9 mouse cellular contexts compared by ENCODE assay signal in the genomic region with DNA sequence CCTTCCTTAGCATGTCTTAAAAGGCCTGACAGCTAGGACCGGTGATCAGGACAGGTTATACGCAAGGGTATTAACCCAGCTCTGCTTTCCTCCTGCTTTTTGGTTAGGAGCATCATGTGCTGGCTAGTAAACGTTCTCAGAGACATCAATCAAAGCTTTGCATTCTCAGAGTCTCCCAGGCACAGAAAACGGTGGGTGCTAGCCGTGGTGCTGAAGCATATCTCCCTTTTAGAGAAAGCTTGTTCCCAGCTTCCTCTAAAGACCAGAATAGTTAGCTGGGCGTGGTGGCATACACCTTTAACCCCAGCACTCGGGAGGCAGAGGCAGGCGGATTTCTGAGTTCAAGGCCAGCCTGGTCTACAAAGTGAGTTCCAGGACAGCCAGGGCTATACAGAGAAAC. TPM values are rescaled to one million over a fixed set of nuclear protein-coding genes. Genes with fewer than 3 reads are reported as not detected.
DNase-seq lines count a peak whose midpoint lies in the region; ATAC-seq lines count a peak whose summit lies in the region.
"Had no signal": no experiment of that assay in that cellular context is flagged by ENCODE, and none has a peak within 500 bp of the region (broad histone marks: within the 10 kb centered on the region; RNA-seq: fewer than 3 reads in every experiment).

No protein-coding gene starts in this region.

- no peak overlapping the region for H3K27ac ChIP-seq in neural tube, embryonic 15.5 days (replicated peaks)
- H3K27ac ChIP-seq in embryonic facial prominence, embryonic 14.5 days (replicated peaks; ENCODE audit: low read depth, low read length), result no peak overlapping the region
- H3K27ac ChIP-seq: midbrain, embryonic 12.5 days had no signal

- no peaks in the 10 kb centered on the region for H3K36me3 ChIP-seq in neural tube, embryonic 15.5 days
- no peaks in the 10 kb centered on the region for H3K36me3 ChIP-seq in embryonic facial prominence, embryonic 14.5 days (ENCODE audit: control insufficient read depth, insufficient read depth, low read length)
- H3K36me3 ChIP-seq: midbrain, embryonic 12.5 days had no signal

- H3K4me2 ChIP-seq in neural tube, embryonic 15.5 days, result no peak overlapping the region
- H3K4me2 ChIP-seq in embryonic facial prominence, embryonic 14.5 days (ENCODE audit: low read depth, low read length), result no peak overlapping the region
- H3K4me2 ChIP-seq: midbrain, embryonic 12.5 days had no signal

- peaks cover 3% of the 10 kb centered on the region; the same call in 1 of the 2 replicates for H3K27me3 ChIP-seq in neural tube, embryonic 15.5 days (replicated peaks)
- H3K27me3 ChIP-seq in embryonic facial prominence, embryonic 14.5 days (replicated peaks; ENCODE audit: control insufficient read depth, insufficient read depth, low read length), result peaks cover 5% of the 10 kb centered on the region; the same call in 1 of the 2 replicates

- H3K9me3 ChIP-seq in neural tube, embryonic 15.5 days (replicated peaks), result no peaks in the 10 kb centered on the region
- no peaks in the 10 kb centered on the region for H3K9me3 ChIP-seq in embryonic facial prominence, embryonic 14.5 days (ENCODE audit: control insufficient read depth, low read length)
- H3K9me3 ChIP-seq: midbrain, embryonic 12.5 days had no signal

- no peak for ATAC-seq in neural tube, embryonic 15.5 days (ENCODE audit: low FRiP score)
- ATAC-seq in embryonic facial prominence, embryonic 14.5 days (ENCODE audit: low read depth), result no peak
- ATAC-seq in erythroid progenitor cell, adult 5-6 weeks (replicated peaks; ENCODE audit: low FRiP score, poor library complexity, severe bottlenecking), result no peak

- no peak overlapping the region for H3K9ac ChIP-seq in neural tube, embryonic 15.5 days (replicated peaks)
- no peak overlapping the region for H3K9ac ChIP-seq in embryonic facial prominence, embryonic 14.5 days (ENCODE audit: low read depth, low read length)
- H3K9ac ChIP-seq: midbrain, embryonic 12.5 days had no signal

- peaks cover 13% of the 10 kb centered on the region for H3K4me1 ChIP-seq in neural tube, embryonic 15.5 days
- H3K4me1 ChIP-seq in embryonic facial prominence, embryonic 14.5 days (ENCODE audit: control insufficient read depth, insufficient read depth, low read length), result no peaks in the 10 kb centered on the region

- no peak overlapping the region for H3K4me3 ChIP-seq in neural tube, embryonic 15.5 days (replicated peaks)
- H3K4me3 ChIP-seq in embryonic facial prominence, embryonic 14.5 days (ENCODE audit: low read depth, low read length), result no peak overlapping the region
- H3K4me3 ChIP-seq: midbrain, embryonic 12.5 days had no signal

- 44% methylated on average over 8 of the region's 8 CpGs for WGBS in neural tube, embryonic 15.5 days
- WGBS in embryonic facial prominence, embryonic 14.5 days, result 16% methylated on average over 8 of the region's 8 CpGs

- peak; percentile 22 for DNase-seq in gastrocnemius, postnatal 10 days
- DNase-seq in gastrocnemius, adult 18-20 months (ENCODE audit: low spot score), result no peak
- DNase-seq in neural tube, embryonic 10.5 days (ENCODE audit: extremely low spot score, low spot score), result peak; percentile 50
- peak; percentile 74 for DNase-seq in embryonic facial prominence, embryonic 14.5 days (ENCODE audit: low spot score)
- peak; percentile 28 for DNase-seq in thymus, postnatal 14 days
- DNase-seq in layer of hippocampus, adult 9-10 months (ENCODE audit: low spot score), result no peak

RNA-seq across cellular contexts. Expression of a gene that starts 12.3 kb away (rescaled TPM):
- not detected for total RNA-seq in gastrocnemius, postnatal 10 days (2021)
- total RNA-seq in gastrocnemius, adult 18-20 months (2021), result not detected
- 2.3 and 3.2 TPM in 2 replicates for polyA plus RNA-seq in neural tube, embryonic 15.5 days (2015; fragmentation: Nextera tagmentation; extraction: Ambion mirVana)
- 3.4 and 4.4 TPM in 2 replicates for polyA plus RNA-seq in embryonic facial prominence, embryonic 14.5 days (2014; fragmentation: Nextera tagmentation; extraction: Ambion mirVana)
- total RNA-seq in erythroid progenitor cell, adult 5-6 weeks (2015; ENCODE audit: low replicate concordance), result not detected in 2 replicates
- not detected in 2 replicates for total RNA-seq in erythroid progenitor cell, adult 5-6 weeks (2017; ENCODE audit: low replicate concordance)

Comparison
In these comparisons a context has a peak if more than half of its experiments do, and no peak if none do; other contexts are left out.
1. DNase-seq: peak in gastrocnemius, postnatal 10 days (single experiment), neural tube, embryonic 10.5 days (single experiment), embryonic facial prominence, embryonic 14.5 days (single experiment) and thymus, postnatal 14 days (single experiment); none in gastrocnemius, adult 18-20 months (single experiment) and layer of hippocampus, adult 9-10 months (single experiment).